Mouse (Mus musculus): Measurements from ENCODE around the gene Pcnx2. TPM values are rescaled to one million over a fixed set of nuclear protein-coding genes. Genes with fewer than 3 reads are reported as not detected.

Pcnx2 gene
- total and polyA plus RNA-seq, 3 experiments = 0.16 TPM; not detected in 2

GRCm38 (mm10) chr8:125711514-125711913 lies 186.6 kb downstream of the Pcnx2 start:
- Histone ChIP-seq H3K9me3 (replicated peaks) (peaks cover 81% of the 10 kb centered on the region), H3K36me3 (replicated peaks) (no peaks in the 10 kb centered on the region), H3K4me1 (ENCODE audit: insufficient read depth, low read depth, low read length) (no peaks in the 10 kb centered on the region), H3K4me3 (ENCODE audit: low read depth, low read length) (no peak overlapping the region), H3K27me3 (ENCODE audit: insufficient read depth, low read length) (no peaks in the 10 kb centered on the region)
- TF ChIP-seq TAL1 (conservative IDR thresholded peaks at IDR 0.05; ENCODE audit: low read depth, low read length) (no peak), CTCF (IDR thresholded peaks at IDR 0.05; ENCODE audit: low read depth, low read length) (no peak), GATA2 (IDR thresholded peaks at IDR 0.05; ENCODE audit: borderline replicate concordance, low read depth, low read length) (no peak)
- DNase-seq (ENCODE audit: low spot score) (no peak), ATAC-seq (ENCODE audit: extremely low read depth, insufficient number of reproducible peaks, low FRiP score, poor library complexity, severe bottlenecking) (no peak)

GRCm38 (mm10) chr8:125709171-125709570 lies 188.9 kb downstream of the Pcnx2 start:
- Histone ChIP-seq H3K4me1 (ENCODE audit: insufficient read depth, low read depth, low read length) (no peaks in the 10 kb centered on the region), H3K27me3 (ENCODE audit: insufficient read depth, low read length) (no peaks in the 10 kb centered on the region), H3K4me3 (ENCODE audit: low read depth, low read length) (no peak overlapping the region), H3K9me3 (replicated peaks) (peaks cover 83% of the 10 kb centered on the region), H3K36me3 (replicated peaks) (no peaks in the 10 kb centered on the region)
- DNase-seq (ENCODE audit: low spot score) = no peak
- no peak for TF ChIP-seq POLR2AphosphoS5 (IDR thresholded peaks at IDR 0.05; ENCODE audit: insufficient replicate concordance, low read depth, low read length)
- TF ChIP-seq GATA2 (IDR thresholded peaks at IDR 0.05; ENCODE audit: borderline replicate concordance, low read depth, low read length) = no peak
- no peak for TF ChIP-seq CTCF (IDR thresholded peaks at IDR 0.05; ENCODE audit: low read depth, low read length)
- no peak for TF ChIP-seq TAL1 (conservative IDR thresholded peaks at IDR 0.05; ENCODE audit: low read depth, low read length)
- TF ChIP-seq GATA1 (IDR thresholded peaks at IDR 0.05; ENCODE audit: borderline replicate concordance, low read length) = no peak
- ATAC-seq (ENCODE audit: extremely low read depth, insufficient number of reproducible peaks, low FRiP score, poor library complexity, severe bottlenecking) = no peak

GRCm38 (mm10) chr8:125705816-125706215 lies 192.3 kb downstream of the Pcnx2 start:
- no peak for ATAC-seq (ENCODE audit: extremely low read depth, insufficient number of reproducible peaks, low FRiP score, poor library complexity, severe bottlenecking)
- no peak for DNase-seq (ENCODE audit: low spot score)
- TF ChIP-seq GATA2 (IDR thresholded peaks at IDR 0.05; ENCODE audit: borderline replicate concordance, low read depth, low read length) (no peak), TAL1 (conservative IDR thresholded peaks at IDR 0.05; ENCODE audit: low read depth, low read length) (no peak), GATA1 (IDR thresholded peaks at IDR 0.05; ENCODE audit: borderline replicate concordance, low read length) (no peak), CTCF (IDR thresholded peaks at IDR 0.05; ENCODE audit: low read depth, low read length) (no peak), POLR2AphosphoS5 (IDR thresholded peaks at IDR 0.05; ENCODE audit: insufficient replicate concordance, low read depth, low read length) (no peak)
- Histone ChIP-seq H3K27me3 (ENCODE audit: insufficient read depth, low read length) (no peaks in the 10 kb centered on the region), H3K4me1 (ENCODE audit: insufficient read depth, low read depth, low read length) (no peaks in the 10 kb centered on the region), H3K4me3 (ENCODE audit: low read depth, low read length) (no peak overlapping the region; the same call in 1 of the 2 replicates), H3K9me3 (replicated peaks) (peaks cover 79% of the 10 kb centered on the region), H3K36me3 (replicated peaks) (no peaks in the 10 kb centered on the region)

- peaks cover 82% of the 10 kb centered on the region for H3K9me3 ChIP-seq (replicated peaks)
- TF ChIP-seq TAL1 (conservative IDR thresholded peaks at IDR 0.05; ENCODE audit: low read depth, low read length) = no peak
- no peak for TF ChIP-seq GATA2 (IDR thresholded peaks at IDR 0.05; ENCODE audit: borderline replicate concordance, low read depth, low read length)
- TF ChIP-seq GATA1 (IDR thresholded peaks at IDR 0.05; ENCODE audit: borderline replicate concordance, low read length) = no peak
- no peaks in the 10 kb centered on the region for H3K27me3 ChIP-seq (ENCODE audit: insufficient read depth, low read length)
- DNase-seq (ENCODE audit: low spot score) (no peak), ATAC-seq (ENCODE audit: extremely low read depth, insufficient number of reproducible peaks, low FRiP score, poor library complexity, severe bottlenecking) (no peak)
- no peaks in the 10 kb centered on the region for H3K4me1 ChIP-seq (ENCODE audit: insufficient read depth, low read depth, low read length)
- no peaks in the 10 kb centered on the region for H3K36me3 ChIP-seq (replicated peaks)
- no peak overlapping the region for H3K4me3 ChIP-seq (ENCODE audit: low read depth, low read length)
Measured at GRCm38 (mm10) chr8:125704434-125704833, 193.7 kb downstream of the Pcnx2 start.

- Histone ChIP-seq H3K4me1 (ENCODE audit: insufficient read depth, low read depth, low read length) (no peaks in the 10 kb centered on the region), H3K36me3 (replicated peaks) (no peaks in the 10 kb centered on the region), H3K4me3 (ENCODE audit: low read depth, low read length) (no peak overlapping the region), H3K27me3 (ENCODE audit: insufficient read depth, low read length) (no peaks in the 10 kb centered on the region), H3K9me3 (replicated peaks) (peaks cover 79% of the 10 kb centered on the region)
- no peak for DNase-seq (ENCODE audit: low spot score)
- ATAC-seq (ENCODE audit: extremely low read depth, insufficient number of reproducible peaks, low FRiP score, poor library complexity, severe bottlenecking) = no peak
- TF ChIP-seq POLR2AphosphoS5 (IDR thresholded peaks at IDR 0.05; ENCODE audit: insufficient replicate concordance, low read depth, low read length) = no peak
- no peak for TF ChIP-seq TAL1 (conservative IDR thresholded peaks at IDR 0.05; ENCODE audit: low read depth, low read length)
- no peak for TF ChIP-seq GATA1 (IDR thresholded peaks at IDR 0.05; ENCODE audit: borderline replicate concordance, low read length)
- TF ChIP-seq CTCF (IDR thresholded peaks at IDR 0.05; ENCODE audit: low read depth, low read length) = no peak
- no peak for TF ChIP-seq GATA2 (IDR thresholded peaks at IDR 0.05; ENCODE audit: borderline replicate concordance, low read depth, low read length)
Measured at GRCm38 (mm10) chr8:125702868-125703473, 195.1 kb downstream of the Pcnx2 start.

Other genes starting within 250 kb of the Pcnx2 start
- gene Map10, start 228.5 kb downstream of the Pcnx2 start, total RNA-seq (2014; fragmentation: Nextera tagmentation) = not detected in 2 replicates
- 0.05 and 0.06 TPM in 2 replicates for gene Map10, start 228.5 kb downstream of the Pcnx2 start, total RNA-seq (2017)
- not detected in 2 replicates for gene Map10, start 228.5 kb downstream of the Pcnx2 start, polyA plus RNA-seq (2012)
- gene Ntpcr, start 168.4 kb downstream of the Pcnx2 start, total RNA-seq (2014; fragmentation: Nextera tagmentation) = not detected in 2 replicates
- gene Ntpcr, start 168.4 kb downstream of the Pcnx2 start, total RNA-seq (2017) = 0.12 TPM in 1 of 2 replicates, not detected in the other
- gene Ntpcr, start 168.4 kb downstream of the Pcnx2 start, polyA plus RNA-seq (2012) = not detected in 2 replicates
- not detected in 2 replicates for gene Map3k21, start 12.1 kb upstream of the Pcnx2 start, total RNA-seq (2014; fragmentation: Nextera tagmentation)
- gene Map3k21, start 12.1 kb upstream of the Pcnx2 start, total RNA-seq (2017) = 0.05 TPM in 1 of 2 replicates, not detected in the other
- not detected in 2 replicates for gene Map3k21, start 12.1 kb upstream of the Pcnx2 start, polyA plus RNA-seq (2012)
- gene Kcnk1, start 96.9 kb upstream of the Pcnx2 start, total RNA-seq (2014; fragmentation: Nextera tagmentation) = not detected in 2 replicates
- gene Kcnk1, start 96.9 kb upstream of the Pcnx2 start, total RNA-seq (2017) = 0.11 TPM in 1 of 2 replicates, not detected in the other
- not detected in 2 replicates for gene Kcnk1, start 96.9 kb upstream of the Pcnx2 start, polyA plus RNA-seq (2012)

Measured in G1E (cell line).